Mouse (Mus musculus) midbrain, embryonic 13.5 days (tissue): ENCODE measurements around the gene Slc16a11. TPM values are rescaled to one million over a fixed set of nuclear protein-coding genes. Genes with fewer than 3 reads are reported as not detected.

Source experiments
- ATAC-seq: fragments of 200-750 bp; cut with Nextera tagmentation; 2 replicates; pipeline ENCODE4 v1.8.0; 2017; ENCODE audit warnings: mild to moderate bottlenecking, moderate TSS enrichment, moderate library complexity
- H3K27ac ChIP-seq: fragments of 300-500 bp; sonication (generic); 2 replicates; pipeline ENCODE4 v1.5.1; 2015; ENCODE audit warnings: inconsistent platforms, mild to moderate bottlenecking, moderate library complexity
- H3K27me3 ChIP-seq: fragments of 300-500 bp; sonication (generic); 2 replicates; pipeline ENCODE4 v1.6.1; 2015; ENCODE audit warnings: mild to moderate bottlenecking, inconsistent platforms
- H3K36me3 ChIP-seq: fragments of 300-500 bp; sonication (generic); 2 replicates; pipeline ENCODE4 v1.6.1; 2015; ENCODE audit warnings: mild to moderate bottlenecking, inconsistent platforms
- H3K4me1 ChIP-seq: fragments of 300-500 bp; sonication (generic); replicated peaks from 2 replicates; pipeline ENCODE4 v1.6.1; 2015; ENCODE audit warnings: inconsistent platforms
- H3K4me2 ChIP-seq: fragments of 300-500 bp; sonication (generic); replicated peaks from 2 replicates; pipeline ENCODE4 v1.6.1; 2015; ENCODE audit warnings: moderate library complexity, mild to moderate bottlenecking, inconsistent platforms
- H3K4me3 ChIP-seq: fragments of 300-500 bp; sonication (generic); replicated peaks from 2 replicates; pipeline ENCODE4 v1.5.1; 2015; ENCODE audit warnings: mild to moderate bottlenecking, inconsistent platforms
- H3K9ac ChIP-seq: fragments of 300-500 bp; sonication (generic); replicated peaks from 2 replicates; pipeline ENCODE4 v1.6.1; 2015; ENCODE audit warnings: mild to moderate bottlenecking, inconsistent platforms
- H3K9me3 ChIP-seq: fragments of 300-500 bp; sonication (generic); 2 replicates; pipeline ENCODE4 v1.6.1; 2016; ENCODE audit warnings: mild to moderate bottlenecking, inconsistent platforms
- WGBS: fragments of 180-500 bp; shearing (Covaris S2); methylation state at CpG from one replicate; pipeline ENCODE4 v1.1.7; 2015; 5-methylcytosine and 5-hydroxymethylcytosine counted together
- polyA plus RNA-seq: library from polyadenylated mRNA; unstranded; fragments of >200 nt; fragmentation: Nextera tagmentation; extraction: Ambion mirVana; gene quantifications from 2 replicates; pipeline ENCODE4 v1.2.1, GENCODE M21; 2015

The Slc16a11 gene
- polyA plus RNA-seq, 1 experiment from 2014 or later, result 2.4 TPM

DNA sequence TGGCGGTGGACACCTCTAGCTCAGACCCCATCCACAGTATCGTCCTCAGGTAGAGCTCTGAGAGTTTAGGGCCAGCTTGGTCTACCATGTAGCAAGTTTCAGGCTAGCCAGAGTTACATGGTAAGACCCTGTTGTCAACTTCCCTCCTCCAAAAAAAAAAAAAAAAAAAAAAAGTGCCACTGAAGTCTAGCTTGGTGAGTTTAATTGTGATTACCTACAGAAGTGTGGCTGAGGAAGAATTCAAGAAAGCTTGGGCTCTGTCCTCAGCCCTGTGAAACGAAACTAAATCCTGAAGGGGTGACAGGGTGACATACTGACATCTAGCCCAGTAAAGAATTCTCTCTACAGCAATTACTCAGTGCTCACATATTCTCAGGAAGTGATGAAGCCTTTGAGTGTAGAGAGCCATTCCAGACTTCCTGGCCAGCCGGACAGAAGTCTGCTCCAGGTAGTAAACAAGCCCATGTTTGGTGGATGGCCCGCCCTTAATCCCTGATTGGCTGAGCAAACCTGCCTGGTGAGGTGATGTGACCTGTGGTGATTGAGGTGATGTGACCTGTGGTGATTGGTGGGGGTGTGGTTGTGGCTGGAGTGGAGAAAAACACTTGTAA lies 3.7 kb upstream of the Slc16a11 start:
- 81% methylated on average over 5 of the region's 5 CpGs for WGBS
- no peak overlapping the region for H3K4me3 ChIP-seq

DNA sequence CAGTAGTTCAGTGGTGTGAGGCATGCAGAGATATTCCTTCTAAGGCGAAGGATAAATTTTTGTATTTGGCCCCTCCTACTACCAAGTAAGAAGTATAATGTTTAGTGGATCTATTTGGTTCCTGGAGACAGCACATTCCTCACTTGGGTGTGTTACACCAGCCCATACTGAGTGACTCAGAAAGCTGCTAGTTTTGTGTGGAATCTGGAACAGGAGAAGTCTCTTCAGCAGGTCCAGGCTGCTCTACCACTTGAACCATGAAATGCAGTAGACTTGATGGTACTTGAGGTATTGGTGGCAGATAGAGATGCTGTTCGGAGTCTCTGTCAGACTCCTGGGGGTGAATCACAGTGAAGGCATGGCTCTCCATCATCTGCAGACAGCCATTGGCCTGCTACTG lies 1.9 kb upstream of the Slc16a11 start:
- no peak overlapping the region for H3K4me3 ChIP-seq
- H3K4me1 ChIP-seq, result peaks cover 24% of the 10 kb centered on the region
- no peak overlapping the region for H3K27ac ChIP-seq
- no peaks in the 10 kb centered on the region for H3K9me3 ChIP-seq
- 88% methylated on average over 2 of the region's 2 CpGs for WGBS
- H3K4me2 ChIP-seq, result no peak overlapping the region
- H3K36me3 ChIP-seq, result no peaks in the 10 kb centered on the region
- H3K9ac ChIP-seq, result no peak overlapping the region
- ATAC-seq, result no peak
- peaks cover 37% of the 10 kb centered on the region for H3K27me3 ChIP-seq

More for the DNA sequence above, 3.7 kb upstream of the Slc16a11 start:
- Histone ChIP-seq H3K27ac (no peak overlapping the region), H3K9ac (no peak overlapping the region), H3K27me3 (peaks cover 19% of the 10 kb centered on the region), H3K4me2 (no peak overlapping the region), H3K4me1 (peaks cover 6% of the 10 kb centered on the region), H3K9me3 (no peaks in the 10 kb centered on the region), H3K36me3 (no peaks in the 10 kb centered on the region)
- no peak for ATAC-seq

DNA sequence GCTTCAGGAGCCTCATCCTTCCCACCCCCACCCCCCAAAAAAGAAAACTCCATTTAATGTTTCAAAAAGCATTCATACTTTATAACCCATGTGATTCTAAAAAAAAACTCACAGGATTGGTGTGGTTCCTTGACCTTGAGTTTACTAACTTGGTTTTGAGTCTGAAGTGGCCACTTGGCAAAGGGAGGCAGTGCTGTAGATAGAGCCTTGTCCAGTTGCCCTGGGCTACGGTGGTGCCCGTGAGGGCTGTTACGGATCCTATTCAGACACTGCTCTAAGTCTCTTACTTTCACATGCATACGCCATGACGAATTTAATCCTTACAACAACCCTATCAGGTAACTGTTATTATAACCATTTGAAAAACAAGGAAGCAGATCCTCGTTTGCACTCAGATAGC lies 580 bp upstream of the Slc16a11 start:
- 72% methylated on average over 6 of the region's 6 CpGs for WGBS
- no peak for ATAC-seq
- Histone ChIP-seq H3K9me3 (no peaks in the 10 kb centered on the region), H3K27ac (no peak overlapping the region), H3K9ac (no peak overlapping the region), H3K4me1 (peaks cover 26% of the 10 kb centered on the region), H3K4me3 (no peak overlapping the region), H3K36me3 (peaks cover 4% of the 10 kb centered on the region; the same call in 1 of the 2 replicates), H3K27me3 (peaks cover 50% of the 10 kb centered on the region), H3K4me2 (no peak overlapping the region)

DNA sequence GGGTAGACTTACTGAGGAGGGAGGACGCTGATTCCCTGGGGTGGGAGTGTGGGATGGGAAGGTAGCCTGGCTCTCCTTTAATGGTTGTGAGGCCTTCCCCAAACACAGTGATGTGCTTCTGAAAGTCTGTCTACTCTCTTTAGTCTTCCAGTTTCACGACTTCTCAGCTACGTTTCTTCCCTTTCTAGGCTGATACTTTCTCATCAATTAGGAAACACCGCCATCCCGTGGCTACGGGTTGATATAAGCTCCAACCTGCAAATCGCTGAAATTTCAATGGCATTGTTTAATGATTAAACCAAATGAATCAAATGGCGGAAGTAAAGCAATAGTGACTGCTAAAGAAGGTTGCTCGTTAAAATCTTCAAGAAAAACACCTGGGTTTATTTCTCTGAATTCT lies 344 bp downstream of the Slc16a11 start:
- peaks cover 26% of the 10 kb centered on the region for H3K4me1 ChIP-seq
- H3K27me3 ChIP-seq, result peaks cover 60% of the 10 kb centered on the region
- H3K27ac ChIP-seq, result no peak overlapping the region
- no peak overlapping the region for H3K4me3 ChIP-seq
- no peaks in the 10 kb centered on the region for H3K9me3 ChIP-seq
- no peak overlapping the region; the same call in 1 of the 2 replicates for H3K4me2 ChIP-seq
- no peak for ATAC-seq
- H3K9ac ChIP-seq, result no peak overlapping the region
- WGBS, result 11% methylated on average over 9 of the region's 9 CpGs
- H3K36me3 ChIP-seq, result peaks cover 13% of the 10 kb centered on the region

DNA sequence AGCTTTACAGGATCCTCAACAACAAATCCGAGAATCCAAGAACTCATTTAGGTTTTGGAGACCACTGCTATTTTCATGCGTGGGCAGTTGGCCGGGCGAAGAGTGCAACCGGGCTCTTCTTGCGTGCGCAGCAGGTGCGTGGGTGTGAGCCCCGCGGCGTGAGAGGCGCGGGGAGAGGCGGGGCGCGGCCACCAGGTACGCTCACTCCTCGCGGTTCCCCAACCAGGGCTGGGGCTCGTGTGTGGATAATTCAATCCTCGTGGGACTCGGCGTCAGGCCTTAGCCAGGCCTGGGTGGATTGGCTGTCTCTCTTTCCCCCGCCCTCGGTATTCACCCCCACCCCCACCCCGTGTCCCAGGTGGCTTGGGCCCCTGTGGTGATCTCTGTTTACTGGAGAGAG lies 1.2 kb downstream of the Slc16a11 start:
- Histone ChIP-seq H3K4me1 (peaks cover 32% of the 10 kb centered on the region), H3K27ac (no peak overlapping the region), H3K27me3 (peaks cover 60% of the 10 kb centered on the region), H3K9me3 (no peaks in the 10 kb centered on the region), H3K36me3 (peaks cover 17% of the 10 kb centered on the region), H3K9ac (peak overlapping the region; percentile 48), H3K4me2 (peak overlapping the region; percentile 60), H3K4me3 (peak overlapping the region; percentile 39)
- peak; percentile 38; the same call in 1 of the 2 replicates for ATAC-seq
- 7% methylated on average over 26 of the region's 26 CpGs for WGBS

DNA sequence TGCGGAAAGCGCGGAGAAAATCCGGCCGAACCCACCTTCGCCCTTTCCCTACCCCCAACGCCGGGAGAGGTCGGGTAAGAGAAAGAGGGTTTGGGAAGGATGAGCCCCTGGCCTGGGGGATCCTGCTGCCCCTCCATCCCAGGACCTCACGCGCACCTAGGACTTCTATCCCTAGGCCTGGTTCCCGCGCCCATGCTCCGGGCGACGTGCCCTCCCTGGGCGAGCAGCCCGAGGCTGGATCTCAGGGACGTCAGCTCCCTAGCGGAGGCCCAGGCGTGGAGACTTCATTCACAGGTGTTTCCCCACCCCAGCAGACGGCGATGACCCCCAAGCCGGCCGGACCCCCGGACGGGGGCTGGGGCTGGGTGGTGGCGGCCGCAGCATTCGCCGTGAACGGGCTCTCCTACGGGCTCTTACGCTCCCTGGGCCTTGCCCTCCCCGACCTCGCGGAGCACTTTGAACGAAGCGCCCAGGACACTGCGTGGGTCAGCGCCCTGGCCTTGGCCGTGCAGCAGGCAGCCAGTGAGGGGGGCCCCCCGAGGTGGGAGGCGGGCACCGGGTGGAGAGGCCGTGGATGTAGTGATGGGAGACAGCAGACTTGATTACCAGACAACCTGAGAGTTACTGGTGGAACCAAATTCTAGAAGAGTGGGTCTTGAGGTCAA lies 1.8 kb downstream of the Slc16a11 start:
- ATAC-seq, result peak; percentile 60
- Histone ChIP-seq H3K9ac (peak overlapping the region; percentile 48), H3K9me3 (no peaks in the 10 kb centered on the region), H3K4me1 (peaks cover 38% of the 10 kb centered on the region), H3K4me2 (peak overlapping the region; percentile 60), H3K27ac (no peak overlapping the region), H3K27me3 (peaks cover 60% of the 10 kb centered on the region), H3K36me3 (peaks cover 17% of the 10 kb centered on the region), H3K4me3 (peak overlapping the region; percentile 39)
- under 1% methylated on average over 46 of the region's 46 CpGs for WGBS

DNA sequence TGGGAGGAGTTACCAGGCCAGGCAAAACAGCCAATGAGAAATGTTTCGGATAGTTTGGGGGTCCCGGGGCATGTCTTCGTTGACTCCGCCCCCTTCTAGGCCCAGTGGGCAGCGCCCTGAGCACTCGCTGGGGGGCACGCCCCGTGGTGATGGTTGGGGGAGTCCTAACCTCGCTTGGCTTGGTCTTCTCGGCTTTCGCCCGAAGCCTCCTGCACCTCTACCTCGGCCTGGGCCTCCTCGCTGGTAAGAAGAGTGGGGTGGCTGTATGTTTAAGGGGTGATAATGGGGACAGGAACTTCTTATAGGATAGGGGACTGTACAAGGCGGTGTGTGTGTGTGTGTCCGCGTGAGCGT lies 2.3 kb downstream of the Slc16a11 start:
- Histone ChIP-seq H3K9ac (no peak overlapping the region), H3K4me3 (peak overlapping the region; percentile 39)
- 4% methylated on average over 18 of the region's 18 CpGs for WGBS

DNA sequence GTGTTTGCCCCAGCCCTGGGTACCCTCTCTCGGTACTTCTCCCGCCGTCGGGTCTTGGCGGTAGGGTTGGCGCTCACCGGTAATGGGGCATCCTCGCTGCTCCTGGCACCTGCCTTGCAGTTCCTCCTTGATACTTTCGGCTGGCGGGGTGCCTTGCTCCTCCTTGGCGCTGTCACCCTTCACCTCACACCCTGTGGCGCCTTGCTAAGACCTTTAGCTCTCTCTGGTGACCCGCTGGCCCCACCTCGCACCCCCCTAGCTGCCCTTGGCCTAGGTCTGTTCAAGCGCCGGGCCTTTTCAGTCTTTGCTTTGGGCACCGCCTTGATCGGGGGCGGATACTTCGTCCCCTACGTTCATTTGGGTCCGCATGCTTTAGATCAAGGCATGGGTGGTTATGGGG lies 2.7 kb downstream of the Slc16a11 start:
- H3K4me2 ChIP-seq, result peak overlapping the region; percentile 60; the same call in 1 of the 2 replicates
- H3K9ac ChIP-seq, result no peak overlapping the region
- WGBS, result 10% methylated on average over 22 of the region's 22 CpGs
- no peak overlapping the region for H3K27ac ChIP-seq
- H3K9me3 ChIP-seq, result no peaks in the 10 kb centered on the region
- peaks cover 47% of the 10 kb centered on the region for H3K4me1 ChIP-seq
- H3K36me3 ChIP-seq, result peaks cover 17% of the 10 kb centered on the region
- peaks cover 60% of the 10 kb centered on the region for H3K27me3 ChIP-seq
- peak overlapping the region; percentile 39; the same call in 1 of the 2 replicates for H3K4me3 ChIP-seq
- ATAC-seq, result 0 out of 2 replicates have a peak, but pooled peaks have one; percentile 18

More for the DNA sequence above, 2.3 kb downstream of the Slc16a11 start:
- Histone ChIP-seq H3K27ac (no peak overlapping the region), H3K27me3 (peaks cover 60% of the 10 kb centered on the region), H3K36me3 (peaks cover 17% of the 10 kb centered on the region), H3K9me3 (no peaks in the 10 kb centered on the region), H3K4me2 (peak overlapping the region; percentile 60), H3K4me1 (peaks cover 43% of the 10 kb centered on the region)
- ATAC-seq, result peak; percentile 3; the same call in 1 of the 2 replicates

DNA sequence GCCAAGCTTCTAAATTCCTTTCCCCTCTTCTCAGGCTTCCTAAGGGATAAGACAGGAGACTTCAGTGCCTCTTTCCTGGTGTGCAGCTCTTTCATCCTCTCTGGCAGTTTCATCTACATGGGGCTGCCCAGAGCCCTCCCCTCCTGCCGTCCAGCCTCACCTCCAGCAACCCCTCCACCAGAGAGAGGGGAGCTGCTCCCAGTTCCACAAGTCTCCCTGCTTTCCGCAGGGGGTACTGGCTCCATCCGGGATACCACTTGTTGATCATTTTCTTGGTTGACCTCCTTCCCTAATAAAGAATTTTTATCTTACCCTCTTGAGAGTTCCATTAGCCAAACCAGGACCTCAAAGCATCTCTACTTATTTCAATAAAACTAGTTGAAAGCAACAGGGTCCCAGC lies 3.6 kb downstream of the Slc16a11 start:
- ATAC-seq, result no peak
- Histone ChIP-seq H3K27ac (no peak overlapping the region), H3K27me3 (peaks cover 60% of the 10 kb centered on the region), H3K36me3 (peaks cover 17% of the 10 kb centered on the region), H3K4me3 (no peak overlapping the region), H3K4me1 (peaks cover 47% of the 10 kb centered on the region), H3K9me3 (no peaks in the 10 kb centered on the region), H3K4me2 (no peak overlapping the region), H3K9ac (no peak overlapping the region)
- WGBS, result 54% methylated on average over 3 of the region's 3 CpGs

DNA sequence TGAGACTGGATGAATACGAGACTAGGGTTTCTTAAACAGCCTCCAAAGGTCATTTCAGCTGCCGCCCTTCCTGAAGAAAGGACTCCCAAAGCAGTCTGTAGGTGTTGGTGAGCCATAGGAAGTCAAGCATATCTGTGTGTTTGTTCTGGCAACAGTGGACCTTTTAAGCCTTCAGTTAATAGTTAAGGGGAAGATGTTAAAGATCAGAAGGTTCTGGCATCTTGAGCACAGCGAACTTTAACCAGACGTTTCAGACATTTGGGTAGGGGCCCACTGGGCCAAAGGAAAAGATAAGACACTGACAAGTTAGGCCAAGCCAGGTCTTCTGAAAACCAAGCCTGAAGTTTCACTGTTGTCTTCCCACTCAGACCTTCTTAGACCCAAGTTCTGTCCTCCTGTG lies 5.5 kb downstream of the Slc16a11 start:
- Histone ChIP-seq H3K27me3 (peaks cover 48% of the 10 kb centered on the region), H3K4me3 (no peak overlapping the region), H3K9ac (no peak overlapping the region), H3K36me3 (peaks cover 17% of the 10 kb centered on the region), H3K4me1 (peaks cover 59% of the 10 kb centered on the region), H3K4me2 (no peak overlapping the region), H3K27ac (no peak overlapping the region), H3K9me3 (no peaks in the 10 kb centered on the region)
- no peak for ATAC-seq
- WGBS, result 91% methylated on average over 4 of the region's 4 CpGs

DNA sequence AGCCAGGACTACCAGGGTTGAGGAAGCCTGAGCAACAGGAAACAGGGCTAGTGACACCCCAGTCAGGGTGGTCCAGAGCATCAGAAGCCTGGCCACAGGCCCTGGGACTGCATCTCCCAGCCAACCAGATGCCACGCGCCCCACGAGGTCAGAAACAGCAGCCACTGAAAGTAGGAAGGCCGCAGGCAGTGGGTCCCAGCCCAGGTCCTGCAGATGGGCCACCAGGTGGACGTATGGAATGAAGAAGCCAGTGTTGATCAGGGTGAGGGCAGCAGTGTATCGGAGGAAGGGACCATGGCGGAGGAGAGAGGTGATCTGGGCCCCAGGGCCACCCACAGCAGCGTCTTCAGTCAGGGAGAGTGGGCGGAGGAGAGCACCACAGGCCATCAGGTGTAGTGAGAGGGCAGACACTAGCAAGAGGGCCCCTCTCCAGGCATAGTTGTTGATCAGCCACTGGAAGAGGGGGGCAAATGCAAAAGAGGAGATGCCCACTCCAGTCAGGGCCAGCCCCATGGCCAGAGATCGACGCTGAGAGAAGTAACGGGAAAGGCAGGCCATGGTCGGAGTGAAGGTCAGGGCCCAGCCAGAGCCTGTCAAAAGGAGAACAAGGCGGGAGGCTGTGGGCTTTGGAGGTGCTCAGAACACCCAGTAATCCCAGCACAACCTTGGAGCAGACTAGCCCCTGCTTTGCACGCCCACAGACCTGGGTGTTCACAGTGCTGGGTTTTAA lies 6.4 kb downstream of the Slc16a11 start:
- Histone ChIP-seq H3K4me1 (peaks cover 52% of the 10 kb centered on the region), H3K36me3 (peaks cover 17% of the 10 kb centered on the region), H3K4me2 (peak overlapping the region; percentile 90), H3K27ac (no peak overlapping the region), H3K27me3 (peaks cover 43% of the 10 kb centered on the region), H3K4me3 (peak overlapping the region; percentile 52), H3K9me3 (no peaks in the 10 kb centered on the region), H3K9ac (peak overlapping the region; percentile 2; the same call in 1 of the 2 replicates)
- no peak for ATAC-seq
- 88% methylated on average over 15 of the region's 15 CpGs for WGBS

DNA sequence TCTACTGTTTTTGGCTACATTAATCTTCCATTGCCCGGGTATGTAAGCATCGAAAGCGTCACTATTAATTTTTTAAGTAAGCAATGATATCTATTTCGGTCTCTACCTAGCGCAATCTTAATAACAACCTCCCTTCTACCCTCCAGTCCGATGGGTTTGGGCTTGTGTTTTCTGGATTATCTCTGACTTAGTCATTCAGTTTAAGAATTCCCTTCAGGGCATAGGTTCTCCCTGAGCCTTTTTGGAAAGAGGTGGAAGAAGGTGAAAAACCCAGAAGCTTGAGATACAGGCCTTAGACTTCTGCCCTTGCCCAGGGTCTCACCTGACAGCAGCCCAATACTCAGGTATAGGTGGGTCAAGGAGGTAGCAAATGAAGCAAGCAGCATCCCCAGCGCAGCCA lies 7.3 kb downstream of the Slc16a11 start:
- peaks cover 43% of the 10 kb centered on the region for H3K4me1 ChIP-seq
- H3K9me3 ChIP-seq, result no peaks in the 10 kb centered on the region
- H3K36me3 ChIP-seq, result peaks cover 17% of the 10 kb centered on the region
- peak overlapping the region; percentile 85 for H3K27ac ChIP-seq
- peaks cover 42% of the 10 kb centered on the region for H3K27me3 ChIP-seq
- peak overlapping the region; percentile 90 for H3K9ac ChIP-seq
- 58% methylated on average over 7 of the region's 7 CpGs for WGBS
- peak overlapping the region; percentile 90 for H3K4me2 ChIP-seq
- peak overlapping the region; percentile 52 for H3K4me3 ChIP-seq
- ATAC-seq, result no peak
